Mouse (Mus musculus) intestine, embryonic 14.5 days (tissue): ENCODE results near the gene Gm44511. TPM values are rescaled to one million over a fixed set of nuclear protein-coding genes. Genes with fewer than 3 reads are reported as not detected.

Experiments
- polyA plus RNA-seq: library from polyadenylated mRNA; unstranded; fragments of >200 nt; fragmentation: Nextera tagmentation; extraction: Ambion mirVana; gene quantifications from 2 replicates; pipeline ENCODE4 v1.2.1, GENCODE M21; 2014

Gene Gm44511
- polyA plus RNA-seq, 1 experiment from 2014 or later: 0.62 TPM

Other genes with a start within 250 kb of the Gm44511 start
- 2.5 and 3.5 TPM in 2 replicates for gene A2ml1, start 244.7 kb downstream of the Gm44511 start, polyA plus RNA-seq
- not detected in 2 replicates for gene Klrb1a, start 202.8 kb downstream of the Gm44511 start, polyA plus RNA-seq
- 0.60 and 0.73 TPM in 2 replicates for gene Clec2h, start 163.9 kb downstream of the Gm44511 start, polyA plus RNA-seq
- gene Klrb1, start 103.3 kb downstream of the Gm44511 start, polyA plus RNA-seq: not detected in 2 replicates
- gene Klrb1c, start 37.1 kb downstream of the Gm44511 start, polyA plus RNA-seq: 0.20 and 0.26 TPM in 2 replicates
- gene Klrb1b, start within 50 bp of the Gm44511 start, polyA plus RNA-seq: 0.19 and 0.67 TPM in 2 replicates
- 0.19 TPM in 1 of 2 replicates, not detected in the other for gene Clec2i, start 61.3 kb upstream of the Gm44511 start, polyA plus RNA-seq
- gene BC035044, start 64.8 kb upstream of the Gm44511 start, polyA plus RNA-seq: 1.8 and 3.0 TPM in 2 replicates
- gene Clec2g, start 108.1 kb upstream of the Gm44511 start, polyA plus RNA-seq: not detected in 2 replicates
- 0.38 and 0.63 TPM in 2 replicates for gene Klrb1f, start 219.6 kb upstream of the Gm44511 start, polyA plus RNA-seq